Mouse (Mus musculus): ENCODE data around the gene Gm4297. TPM values are rescaled to one million over a fixed set of nuclear protein-coding genes. Genes with fewer than 3 reads are reported as not detected.
"Not testable (repeated sequence)": the region's sequence is repeated elsewhere in the genome, so short reads cannot be mapped to it uniquely, and the experiment has no call there.

The Gm4297 gene
- polyA plus RNA-seq (2012; rRNA removed): not detected in 2 replicates

DNA sequence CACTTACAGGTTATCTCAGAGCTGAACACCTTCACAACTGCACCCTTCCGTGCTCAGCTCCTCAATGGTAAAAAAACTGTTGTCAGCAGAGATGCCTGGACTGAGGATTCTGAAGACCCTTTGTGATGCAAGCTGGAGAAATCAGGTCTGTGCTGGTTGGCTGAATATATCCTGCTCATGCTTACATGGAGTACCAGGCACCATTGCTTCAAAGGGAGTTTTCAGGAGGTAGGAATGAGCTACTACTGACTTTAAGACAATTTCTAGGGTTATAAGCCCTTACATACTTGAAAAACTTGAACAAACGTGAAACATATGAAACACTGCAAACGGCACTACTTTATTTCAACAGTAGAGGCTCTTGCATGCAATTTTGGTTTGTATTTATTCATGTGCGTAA is at the start of gene Gm4297:
Gene Gm4297, minus strand, starts transcription at position 101 of the 400 bp plus-strand sequence.
- not testable (repeated sequence) for DNase-seq (ENCODE audit: low read depth, low spot score)
- 72% methylated on average over 4 of the region's 4 CpGs for WGBS

Other genes with a start within 250 kb of the Gm4297 start
- not detected in 2 replicates for gene Gm5934, start 74.1 kb downstream of the Gm4297 start, polyA plus RNA-seq (2012; rRNA removed)
- gene Gm5935, start 200.3 kb upstream of the Gm4297 start, polyA plus RNA-seq (2012; rRNA removed): not detected in 2 replicates

All from large intestine, adult 2 months (tissue).